Mouse (Mus musculus) liver, postnatal 0 days (tissue): ENCODE data around the gene BC067074.

Experiments used
- CTCF ChIP-seq: sonication (generic); IDR thresholded peaks from 2 replicates; pipeline ENCODE4 v1.5.1; 2016; ENCODE audit warnings: antibody characterized with exemption, low read depth
- EP300 ChIP-seq: IDR thresholded peaks from 2 replicates; pipeline ENCODE4 v1.6.1; 2016; ENCODE audit warnings: antibody characterized with exemption, low read depth, mild to moderate bottlenecking

- TF ChIP-seq CTCF (no peak), EP300 (no peak)
Measured at GRCm38 (mm10) chr13:113369622-113370021, 76.7 kb downstream of the BC067074 start.
